ENCODE assay signal across 17 mouse cellular contexts in genomic region chr2:33790301-33790700, GRCm38 (mm10).
A peak's percentile ranks its signal among the peaks of the same experiment; 100 is the strongest.
DNase-seq lines count a peak whose midpoint lies in the region; ATAC-seq lines count a peak whose summit lies in the region.
"Had no signal": no experiment of that assay in that cellular context is flagged by ENCODE, and none has a peak within 500 bp of the region (broad histone marks: within the 10 kb centered on the region; RNA-seq: fewer than 3 reads in every experiment).

No protein-coding gene starts in this region.

- H3K4me1 ChIP-seq in forebrain, embryonic 12.5 days = peaks cover 71% of the 10 kb centered on the region
- H3K4me1 ChIP-seq in forebrain, embryonic 10.5 days = peaks cover 83% of the 10 kb centered on the region
- peaks cover 84% of the 10 kb centered on the region for H3K4me1 ChIP-seq in neural tube, embryonic 13.5 days (replicated peaks)
- H3K4me1 ChIP-seq in midbrain, embryonic 15.5 days = peaks cover 76% of the 10 kb centered on the region
- H3K4me1 ChIP-seq: stomach, embryonic 15.5 days had no signal

- no peak overlapping the region for H3K4me2 ChIP-seq in forebrain, embryonic 12.5 days
- no peak overlapping the region for H3K4me2 ChIP-seq in neural tube, embryonic 13.5 days
- H3K4me2 ChIP-seq in midbrain, embryonic 15.5 days = no peak overlapping the region
- H3K4me2 ChIP-seq: heart, embryonic 11.5 days; liver, embryonic 15.5 days; stomach, embryonic 15.5 days had no signal

- peaks cover 13% of the 10 kb centered on the region for H3K36me3 ChIP-seq in forebrain, embryonic 12.5 days (replicated peaks)
- peaks cover 18% of the 10 kb centered on the region; the same call in 1 of the 2 replicates for H3K36me3 ChIP-seq in forebrain, embryonic 10.5 days (replicated peaks)
- H3K36me3 ChIP-seq in neural tube, embryonic 13.5 days = peaks cover 24% of the 10 kb centered on the region
- no peaks in the 10 kb centered on the region for H3K36me3 ChIP-seq in midbrain, embryonic 15.5 days (replicated peaks)
- H3K36me3 ChIP-seq: stomach, embryonic 15.5 days had no signal

- peaks cover 45% of the 10 kb centered on the region for H3K27me3 ChIP-seq in forebrain, embryonic 12.5 days
- H3K27me3 ChIP-seq in forebrain, embryonic 10.5 days (ENCODE audit: poor library complexity, severe bottlenecking) = peaks cover 55% of the 10 kb centered on the region
- H3K27me3 ChIP-seq in neural tube, embryonic 13.5 days = no peaks in the 10 kb centered on the region
- H3K27me3 ChIP-seq in midbrain, embryonic 15.5 days (replicated peaks) = no peaks in the 10 kb centered on the region
- H3K27me3 ChIP-seq: liver, embryonic 15.5 days; stomach, embryonic 15.5 days had no signal

- WGBS in forebrain, embryonic 12.5 days = 22% methylated on average over 5 of the region's 5 CpGs
- WGBS in forebrain, embryonic 10.5 days = 24% methylated on average over 5 of the region's 5 CpGs
- 46% methylated on average over 5 of the region's 5 CpGs for WGBS in neural tube, embryonic 13.5 days
- 39% methylated on average over 5 of the region's 5 CpGs for WGBS in midbrain, embryonic 15.5 days

- no peak overlapping the region for H3K9ac ChIP-seq in forebrain, embryonic 12.5 days
- no peak overlapping the region for H3K9ac ChIP-seq in neural tube, embryonic 13.5 days
- no peak overlapping the region for H3K9ac ChIP-seq in midbrain, embryonic 15.5 days
- H3K9ac ChIP-seq: liver, embryonic 15.5 days; stomach, embryonic 15.5 days had no signal

- no peak for DNase-seq in forebrain, embryonic 10.5 days (ENCODE audit: extremely low spot score, low spot score)
- no peak for DNase-seq in neural tube, embryonic 10.5 days (ENCODE audit: extremely low spot score, low spot score)
- DNase-seq in cerebellum, adult 8-10 months = no peak
- DNase-seq in adrenal gland, postnatal 36 days = no peak
- DNase-seq in cerebellum, postnatal 4 days (ENCODE audit: low spot score in 2 of 2) = no peak
- DNase-seq: adrenal gland, adult 8-10 months; cerebellum, adult 2 months; heart, postnatal 14 days; right cerebral cortex, postnatal 14 days; thymus, postnatal 25 days had no signal

- H3K4me3 ChIP-seq in forebrain, embryonic 12.5 days (replicated peaks) = no peak overlapping the region
- H3K4me3 ChIP-seq in forebrain, embryonic 10.5 days = no peak overlapping the region
- H3K4me3 ChIP-seq in neural tube, embryonic 13.5 days = no peak overlapping the region
- no peak overlapping the region for H3K4me3 ChIP-seq in midbrain, embryonic 15.5 days
- H3K4me3 ChIP-seq: liver, embryonic 15.5 days; stomach, embryonic 15.5 days had no signal

- H3K9me3 ChIP-seq in forebrain, embryonic 12.5 days = no peaks in the 10 kb centered on the region
- H3K9me3 ChIP-seq in forebrain, embryonic 10.5 days = no peaks in the 10 kb centered on the region
- no peaks in the 10 kb centered on the region for H3K9me3 ChIP-seq in neural tube, embryonic 13.5 days
- H3K9me3 ChIP-seq in midbrain, embryonic 15.5 days = no peaks in the 10 kb centered on the region
- H3K9me3 ChIP-seq: liver, embryonic 15.5 days; stomach, embryonic 15.5 days had no signal

- no peak for ATAC-seq in forebrain, embryonic 12.5 days (ENCODE audit: low FRiP score)
- no peak for ATAC-seq in neural tube, embryonic 13.5 days (ENCODE audit: low read depth)
- no peak for ATAC-seq in midbrain, embryonic 15.5 days (replicated peaks)
- ATAC-seq: lung, postnatal 0 days had no signal

- peak overlapping the region; percentile 89 for H3K27ac ChIP-seq in forebrain, embryonic 12.5 days
- no peak overlapping the region for H3K27ac ChIP-seq in forebrain, embryonic 10.5 days
- peak overlapping the region; percentile 84 for H3K27ac ChIP-seq in neural tube, embryonic 13.5 days (replicated peaks)
- H3K27ac ChIP-seq in midbrain, embryonic 15.5 days = peak overlapping the region; percentile 81
- H3K27ac ChIP-seq: liver, embryonic 15.5 days; stomach, embryonic 15.5 days had no signal
